Mouse (Mus musculus) olfactory bulb, adult 2 months (tissue): ENCODE results near the gene Noc3l. TPM values are rescaled to one million over a fixed set of nuclear protein-coding genes. Genes with fewer than 3 reads are reported as not detected.

ENCODE experiments used
- H3K27ac ChIP-seq: fragments of 200-500 bp; 2 replicates; pipeline ENCODE4 v1.5.1; 2012; ENCODE audit warnings: low read depth, low read length; ENCODE audit not compliant: insufficient read depth
- H3K4me1 ChIP-seq: fragments of 200-500 bp; 2 replicates; pipeline ENCODE4 v1.6.1; 2012; ENCODE audit warnings: low read length; ENCODE audit not compliant: control insufficient read depth, insufficient read depth
- H3K4me3 ChIP-seq: fragments of 200-500 bp; 2 replicates; pipeline ENCODE4 v1.5.1; 2012; ENCODE audit warnings: mild to moderate bottlenecking, low read depth, low read length, moderate library complexity; ENCODE audit not compliant: insufficient read depth
- CTCF ChIP-seq: fragments of 200-500 bp; IDR thresholded peaks from 2 replicates; pipeline ENCODE4 v1.5.1; 2012; ENCODE audit warnings: low read depth, mild to moderate bottlenecking, low read length, moderate library complexity; ENCODE audit not compliant: insufficient read depth
- POLR2A ChIP-seq: fragments of 200-500 bp; IDR thresholded peaks from 2 replicates; pipeline ENCODE4 v1.6.1; 2012; ENCODE audit warnings: mild to moderate bottlenecking, low read depth, low read length, moderate library complexity; ENCODE audit not compliant: insufficient read depth
- WGBS: fragments of 180-500 bp; shearing (Covaris S2); methylation state at CpG from one replicate; pipeline ENCODE4 v1.1.7; 2018; 5-methylcytosine and 5-hydroxymethylcytosine counted together
- polyA plus RNA-seq: library from polyadenylated mRNA; stranded (reverse); fragments of >200 nt; gene quantifications from 2 replicates; pipeline ENCODE4 v1.2.4, GENCODE M21; 2012; ENCODE audit warnings: low replicate concordance; ENCODE audit not compliant: missing spikeins, insufficient read depth, insufficient read length

Gene Noc3l
- polyA plus RNA-seq, 1 experiment = not detected

DNA sequence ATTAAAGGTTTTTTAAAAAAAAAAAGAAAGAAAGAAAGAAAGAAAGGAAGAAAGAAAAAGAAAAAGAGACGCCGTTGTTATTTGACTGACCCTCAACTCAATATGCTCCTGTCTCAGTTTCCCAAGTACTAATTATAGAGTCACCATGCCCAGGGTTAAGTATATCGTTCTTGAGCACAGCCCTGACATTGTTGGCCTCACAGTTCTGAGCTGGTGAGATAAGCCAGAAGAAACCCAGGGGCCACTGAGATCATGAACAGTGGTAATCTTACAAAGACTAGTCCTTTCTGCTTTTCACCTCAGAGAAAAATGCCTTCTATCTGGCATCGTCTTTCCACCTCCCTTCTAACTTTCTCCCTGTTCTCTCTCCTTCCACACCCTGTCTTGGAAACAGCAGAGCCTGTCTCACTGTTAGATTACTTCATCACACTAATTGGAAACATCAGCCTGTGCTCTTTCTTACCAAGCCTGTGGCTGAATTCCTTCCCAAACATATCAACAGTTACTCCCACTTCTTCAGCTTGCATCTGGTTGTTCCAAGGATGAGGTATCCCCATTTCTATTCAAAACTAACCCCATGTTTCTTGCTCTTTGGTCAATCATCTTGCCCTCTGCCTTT lies 1.3 kb upstream of the Noc3l start:
- TF ChIP-seq POLR2A (no peak), CTCF (no peak)
- 85% methylated on average over 4 of the region's 4 CpGs for WGBS

DNA sequence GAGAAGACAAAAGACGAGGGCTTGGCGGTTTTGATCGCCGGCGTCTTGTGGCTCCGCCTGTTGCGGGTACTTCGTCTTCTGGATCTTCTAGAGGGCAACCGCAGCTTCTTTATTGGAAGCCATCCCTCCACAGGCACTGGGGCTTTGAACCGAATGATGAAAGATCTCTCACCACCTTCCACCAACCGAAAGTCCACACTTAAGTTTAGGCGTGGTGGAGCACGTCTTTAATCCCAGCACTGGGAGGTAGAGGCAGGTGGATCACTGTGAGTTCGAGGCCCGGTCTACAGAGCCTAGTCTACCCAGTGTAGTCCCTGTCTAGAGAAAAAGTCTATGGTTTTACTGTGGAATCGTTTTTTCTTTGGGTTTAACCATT lies 378 bp upstream of the Noc3l start:
- H3K27ac ChIP-seq = peak overlapping the region; percentile 14; the same call in 1 of the 2 replicates
- 11% methylated on average over 16 of the region's 16 CpGs for WGBS

More for the DNA sequence above, 1.3 kb upstream of the Noc3l start:
- Histone ChIP-seq H3K27ac (no peak overlapping the region), H3K4me1 (no peaks in the 10 kb centered on the region), H3K4me3 (no peak overlapping the region)

DNA sequence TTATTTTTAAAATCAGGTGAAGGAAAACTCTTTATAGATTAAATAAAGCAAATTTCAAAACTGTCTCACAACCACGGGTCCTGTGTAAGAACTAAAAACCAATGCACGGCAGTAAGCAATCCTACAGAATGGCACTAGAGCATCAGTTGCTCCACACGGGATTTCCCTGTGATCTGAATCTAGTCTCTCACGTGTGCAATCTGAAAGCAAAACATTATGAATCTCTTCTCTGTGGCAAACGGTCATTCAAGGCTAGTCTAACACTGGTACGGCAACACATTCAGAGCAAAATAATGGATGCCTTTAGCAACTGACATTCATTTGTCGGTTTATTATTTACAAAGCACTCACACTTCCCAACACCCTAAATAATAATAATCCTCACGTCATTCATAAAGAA lies 846 bp downstream of the Noc3l start:
- Histone ChIP-seq H3K4me3 (no peak overlapping the region), H3K27ac (no peak overlapping the region), H3K4me1 (no peaks in the 10 kb centered on the region)
- TF ChIP-seq POLR2A (no peak), CTCF (no peak)
- 24% methylated on average over 8 of the region's 8 CpGs for WGBS

More for the DNA sequence above, 378 bp upstream of the Noc3l start:
- peak overlapping the region; percentile 85 for H3K4me3 ChIP-seq
- TF ChIP-seq CTCF = no peak
- no peak for TF ChIP-seq POLR2A
- no peaks in the 10 kb centered on the region for H3K4me1 ChIP-seq

DNA sequence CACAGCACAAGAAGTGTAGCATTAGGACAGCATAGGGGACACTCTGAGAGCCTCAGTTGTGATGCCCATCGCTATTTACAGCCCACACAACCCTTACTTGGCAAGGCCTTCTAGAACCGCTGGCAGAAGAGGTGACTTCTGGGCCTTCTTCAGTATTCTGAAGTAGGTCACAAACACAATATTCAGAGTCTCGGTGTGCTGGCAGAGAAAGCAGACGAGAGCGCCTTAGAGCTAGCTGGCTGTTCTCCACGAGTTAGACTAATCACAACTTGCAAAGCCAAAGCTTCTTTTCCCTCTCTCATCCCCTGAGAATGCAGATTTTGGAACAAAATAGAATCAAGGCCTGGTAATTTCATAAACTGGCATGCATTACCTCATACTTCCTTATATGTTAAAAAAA lies 20.2 kb downstream of the Noc3l start:
- TF ChIP-seq CTCF (no peak), POLR2A (no peak)
- WGBS = 34% methylated on average over 6 of the region's 6 CpGs
- no peak overlapping the region for H3K27ac ChIP-seq

DNA sequence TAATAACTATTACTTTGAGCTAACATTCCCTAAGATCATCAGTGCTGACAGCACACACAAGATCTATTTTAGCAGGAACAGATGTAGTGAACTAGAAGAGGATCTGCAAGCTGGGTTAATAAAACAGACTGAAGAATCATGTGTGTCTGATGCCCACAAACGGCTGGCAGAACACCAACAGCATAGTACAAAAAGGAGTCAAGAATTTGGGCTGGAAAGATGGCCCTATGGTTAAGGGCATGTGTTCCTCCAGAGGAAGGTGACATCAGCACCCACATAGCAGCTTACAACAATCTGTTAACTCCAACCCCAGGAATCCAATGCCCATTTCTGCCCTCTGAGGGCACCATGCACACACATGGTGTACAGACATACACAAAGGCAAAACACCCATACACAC lies 20.7 kb downstream of the Noc3l start:
- Histone ChIP-seq H3K27ac (no peak overlapping the region), H3K4me1 (no peaks in the 10 kb centered on the region), H3K4me3 (no peak overlapping the region)
- TF ChIP-seq POLR2A (no peak), CTCF (no peak)
- WGBS = 49% methylated on average over 1 of the region's 1 CpGs

More for the DNA sequence above, 20.2 kb downstream of the Noc3l start:
- no peaks in the 10 kb centered on the region for H3K4me1 ChIP-seq
- H3K4me3 ChIP-seq = no peak overlapping the region

DNA sequence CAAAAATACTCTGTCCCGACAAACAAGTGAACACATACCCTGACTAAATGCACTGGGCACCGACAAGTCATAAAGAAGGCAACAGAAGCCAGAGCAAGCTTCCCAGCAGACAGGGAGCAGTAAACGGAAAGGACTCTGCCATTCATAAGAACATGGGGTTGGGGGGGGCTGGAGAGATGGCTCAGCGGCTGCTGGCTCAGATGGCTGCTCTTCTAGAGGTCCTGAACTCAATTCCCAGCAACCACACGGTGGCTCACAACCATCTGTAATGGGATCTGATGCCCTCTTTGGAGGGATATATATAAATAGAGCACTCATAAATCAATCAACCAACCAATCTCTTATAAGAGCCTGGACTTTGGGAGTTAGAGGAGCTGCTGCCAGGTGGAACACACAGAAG lies 22.5 kb downstream of the Noc3l start:
- no peak for TF ChIP-seq CTCF
- TF ChIP-seq POLR2A = no peak

DNA sequence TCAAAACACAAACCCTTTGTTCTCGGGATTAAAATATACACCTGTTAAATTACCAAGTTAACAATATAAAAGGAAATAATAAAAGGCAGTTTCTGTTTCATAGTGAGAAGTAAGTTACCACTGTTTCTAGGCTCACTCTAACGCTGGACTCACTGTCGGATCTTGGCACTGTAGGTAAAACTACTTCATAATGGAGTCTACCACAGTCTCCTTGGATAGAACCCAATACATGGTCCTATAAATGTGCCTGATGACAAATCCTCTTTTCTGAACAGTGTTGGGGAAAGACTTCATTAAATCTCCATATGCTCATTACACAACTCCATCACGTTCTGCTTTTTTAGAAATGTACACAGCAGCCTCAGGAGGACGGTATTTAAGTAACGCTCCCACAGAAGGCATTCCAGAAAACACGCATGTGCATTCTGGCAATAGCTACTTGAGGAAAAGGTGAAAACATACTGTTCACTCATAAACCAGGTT lies 25.4 kb downstream of the Noc3l start:
- no peaks in the 10 kb centered on the region for H3K4me1 ChIP-seq
- no peak overlapping the region for H3K4me3 ChIP-seq
- H3K27ac ChIP-seq = no peak overlapping the region
- TF ChIP-seq CTCF (no peak), POLR2A (no peak)
- WGBS = 74% methylated on average over 7 of the region's 7 CpGs

More for the DNA sequence above, 22.5 kb downstream of the Noc3l start:
- no peak overlapping the region for H3K4me3 ChIP-seq
- H3K27ac ChIP-seq = no peak overlapping the region
- WGBS = 89% methylated on average over 5 of the region's 5 CpGs
- H3K4me1 ChIP-seq = no peaks in the 10 kb centered on the region

DNA sequence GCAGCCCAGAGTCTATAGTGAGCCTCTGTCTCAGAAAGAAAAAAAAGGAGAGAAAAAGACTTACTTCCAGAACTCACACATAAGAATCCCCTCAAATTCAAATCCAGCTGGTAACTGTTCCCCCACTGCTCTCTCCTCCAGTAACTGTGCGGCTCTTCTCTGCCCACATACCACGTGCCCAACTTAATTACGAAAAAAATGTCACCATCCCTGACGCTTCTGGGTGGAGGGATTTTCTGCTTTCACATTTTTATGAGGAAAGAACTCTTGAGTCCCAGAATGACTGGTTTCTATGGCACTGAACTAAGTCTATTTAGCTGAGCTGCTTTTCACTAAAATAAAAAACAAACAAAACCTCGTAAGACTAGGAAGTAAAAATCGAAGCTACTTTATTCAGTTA lies 31.3 kb downstream of the Noc3l start:
- 65% methylated on average over 6 of the region's 6 CpGs for WGBS
- TF ChIP-seq CTCF (no peak), POLR2A (no peak)
- Histone ChIP-seq H3K27ac (no peak overlapping the region), H3K4me1 (no peaks in the 10 kb centered on the region), H3K4me3 (no peak overlapping the region)

DNA sequence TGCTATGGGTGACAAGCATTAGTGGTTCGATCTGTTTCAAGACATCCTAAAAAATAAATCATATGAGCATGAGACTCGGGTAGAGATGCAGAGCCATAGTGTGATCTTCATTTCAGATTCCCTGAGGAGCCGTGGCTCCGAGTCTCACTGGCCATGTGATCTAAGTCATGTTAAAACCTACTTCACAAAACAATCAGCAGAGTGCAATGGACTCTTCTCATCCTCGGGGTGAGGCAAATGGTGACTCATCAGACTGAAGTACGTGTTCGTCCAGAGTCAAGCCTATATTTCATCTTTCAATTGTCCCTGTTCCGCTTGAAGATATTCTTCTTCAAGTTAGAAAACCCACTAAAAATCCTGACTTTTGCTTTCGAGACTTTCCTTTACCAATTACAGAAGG lies 35.5 kb downstream of the Noc3l start:
- WGBS = 69% methylated on average over 9 of the region's 9 CpGs
- no peak overlapping the region for H3K4me3 ChIP-seq
- H3K27ac ChIP-seq = no peak overlapping the region
- H3K4me1 ChIP-seq = peaks cover 4% of the 10 kb centered on the region; the same call in 1 of the 2 replicates
- no peak for TF ChIP-seq CTCF
- TF ChIP-seq POLR2A = no peak
